In genomic region chr11:64481445-64481844, GRCm38 (mm10) we compare ENCODE assay signal across 25 mouse cellular contexts. TPM values are rescaled to one million over a fixed set of nuclear protein-coding genes. Genes with fewer than 3 reads are reported as not detected.
DNase-seq lines count a peak whose midpoint lies in the region; ATAC-seq and TF ChIP-seq lines count a peak whose summit lies in the region.
"Had no signal": no experiment of that assay in that cellular context is flagged by ENCODE, and none has a peak within 500 bp of the region (broad histone marks: within the 10 kb centered on the region; RNA-seq: fewer than 3 reads in every experiment).

No protein-coding gene starts in this region.

- H3K4me1 ChIP-seq in embryonic facial prominence, embryonic 14.5 days (ENCODE audit: control insufficient read depth, insufficient read depth, low read length): peaks cover 3% of the 10 kb centered on the region; the same call in 1 of the 2 replicates
- H3K4me1 ChIP-seq in embryonic facial prominence, embryonic 10.5 days: peaks cover 15% of the 10 kb centered on the region
- no peaks in the 10 kb centered on the region for H3K4me1 ChIP-seq in heart, embryonic 16.5 days (ENCODE audit: control insufficient read depth, insufficient read depth, low read length)
- H3K4me1 ChIP-seq in lung, embryonic 15.5 days: peaks cover 13% of the 10 kb centered on the region; the same call in 1 of the 2 replicates
- no peaks in the 10 kb centered on the region for H3K4me1 ChIP-seq in lung, adult 2 months (ENCODE audit: control insufficient read depth, insufficient read depth, low read length)

- no peak overlapping the region for H3K27ac ChIP-seq in embryonic facial prominence, embryonic 14.5 days (replicated peaks; ENCODE audit: low read depth, low read length)
- no peak overlapping the region for H3K27ac ChIP-seq in embryonic facial prominence, embryonic 10.5 days (replicated peaks)
- H3K27ac ChIP-seq in heart, embryonic 16.5 days (ENCODE audit: low read length): no peak overlapping the region
- H3K27ac ChIP-seq in lung, embryonic 15.5 days: 0 out of 2 replicates have a peak overlapping the region, but pooled peaks have one; percentile 16
- H3K27ac ChIP-seq: forebrain, embryonic 15.5 days; hindbrain, embryonic 12.5 days had no signal

- peak; percentile 17 for DNase-seq in embryonic facial prominence, embryonic 14.5 days (ENCODE audit: low spot score)
- DNase-seq in embryonic facial prominence, embryonic 10.5 days (ENCODE audit: low spot score): no peak
- DNase-seq in heart, adult 8-10 months (ENCODE audit: low spot score): no peak
- no peak for DNase-seq in lung, adult 2 months
- peak; percentile 30 for DNase-seq in lung, postnatal 36 days
- no peak for DNase-seq in kidney, postnatal 14 days
- DNase-seq: adrenal gland, postnatal 14 days; B cell, adult 2 months; cerebellum, adult 18-20 months; cerebellum, adult 9-11 months; cerebellum, postnatal 36 days; gastrocnemius, postnatal 10 days; heart, adult 18-20 months; heart, postnatal 4 days had no signal

- no peak for ATAC-seq in embryonic facial prominence, embryonic 14.5 days (ENCODE audit: low read depth)
- ATAC-seq in heart, embryonic 16.5 days (replicated peaks; ENCODE audit: extremely low read depth, insufficient read depth, low FRiP score): 0 out of 2 replicates have a peak, but pooled peaks have one; percentile 10
- ATAC-seq in lung, embryonic 15.5 days (ENCODE audit: borderline replicate concordance, extremely low read depth, low FRiP score, low TSS enrichment): no peak
- ATAC-seq: activated CD4-positive, CD25-positive, alpha-beta regulatory T cell, adult 4 months; CD4-positive, CD25-positive, alpha-beta regulatory T cell, adult 4 months; forebrain, embryonic 15.5 days; hindbrain, embryonic 16.5 days; inflammation-experienced regulatory T-cells, adult 6 months had no signal

- no peaks in the 10 kb centered on the region for H3K36me3 ChIP-seq in embryonic facial prominence, embryonic 14.5 days (ENCODE audit: control insufficient read depth, insufficient read depth, low read length)
- H3K36me3 ChIP-seq in embryonic facial prominence, embryonic 10.5 days (replicated peaks): no peaks in the 10 kb centered on the region
- H3K36me3 ChIP-seq in heart, embryonic 16.5 days (ENCODE audit: control insufficient read depth, insufficient read depth): no peaks in the 10 kb centered on the region
- H3K36me3 ChIP-seq in lung, embryonic 15.5 days: no peaks in the 10 kb centered on the region
- H3K36me3 ChIP-seq: forebrain, embryonic 15.5 days; hindbrain, embryonic 12.5 days had no signal

- WGBS in embryonic facial prominence, embryonic 14.5 days: 70% methylated on average over 3 of the region's 3 CpGs
- 92% methylated on average over 3 of the region's 3 CpGs for WGBS in embryonic facial prominence, embryonic 10.5 days
- WGBS in heart, embryonic 16.5 days: 45% methylated on average over 3 of the region's 3 CpGs
- WGBS in lung, embryonic 15.5 days: 33% methylated on average over 3 of the region's 3 CpGs
- WGBS in lung, adult 2 months: 48% methylated on average over 3 of the region's 3 CpGs

- no peak overlapping the region for H3K9ac ChIP-seq in embryonic facial prominence, embryonic 14.5 days (ENCODE audit: low read depth, low read length)
- H3K9ac ChIP-seq in heart, embryonic 16.5 days (ENCODE audit: low read length): no peak overlapping the region
- no peak overlapping the region for H3K9ac ChIP-seq in lung, embryonic 15.5 days
- H3K9ac ChIP-seq: forebrain, embryonic 15.5 days; hindbrain, embryonic 12.5 days had no signal

- TF ChIP-seq CTCF in lung, adult 2 months (IDR thresholded peaks at IDR 0.05; ENCODE audit: insufficient read depth, low read length): no peak

- TF ChIP-seq POLR2A in lung, adult 2 months (IDR thresholded peaks at IDR 0.05; ENCODE audit: borderline replicate concordance, extremely low read depth, low read depth, low read length): no peak

- no peaks in the 10 kb centered on the region for H3K27me3 ChIP-seq in embryonic facial prominence, embryonic 14.5 days (replicated peaks; ENCODE audit: control insufficient read depth, insufficient read depth, low read length)
- no peaks in the 10 kb centered on the region for H3K27me3 ChIP-seq in embryonic facial prominence, embryonic 10.5 days (replicated peaks; ENCODE audit: low read depth, poor library complexity, severe bottlenecking)
- H3K27me3 ChIP-seq in heart, embryonic 16.5 days (ENCODE audit: control insufficient read depth, insufficient read depth, low read length): 0 out of 2 replicates have a peak, but pooled peaks cover 3% of the 10 kb centered on the region
- H3K27me3 ChIP-seq in lung, embryonic 15.5 days: no peaks in the 10 kb centered on the region
- H3K27me3 ChIP-seq: forebrain, embryonic 15.5 days had no signal

- H3K4me3 ChIP-seq in embryonic facial prominence, embryonic 14.5 days (ENCODE audit: low read depth, low read length): no peak overlapping the region
- no peak overlapping the region for H3K4me3 ChIP-seq in embryonic facial prominence, embryonic 10.5 days
- H3K4me3 ChIP-seq in heart, embryonic 16.5 days (ENCODE audit: low read length): no peak overlapping the region
- H3K4me3 ChIP-seq in lung, embryonic 15.5 days: no peak overlapping the region
- no peak overlapping the region for H3K4me3 ChIP-seq in lung, adult 2 months (replicated peaks; ENCODE audit: extremely low read depth, low read depth, low read length)
- H3K4me3 ChIP-seq: forebrain, embryonic 15.5 days; hindbrain, embryonic 12.5 days had no signal

- H3K9me3 ChIP-seq in embryonic facial prominence, embryonic 14.5 days (ENCODE audit: control insufficient read depth, low read length): no peaks in the 10 kb centered on the region
- H3K9me3 ChIP-seq in embryonic facial prominence, embryonic 10.5 days: no peaks in the 10 kb centered on the region
- H3K9me3 ChIP-seq in heart, embryonic 16.5 days (replicated peaks; ENCODE audit: control insufficient read depth, low read length): no peaks in the 10 kb centered on the region
- no peaks in the 10 kb centered on the region for H3K9me3 ChIP-seq in lung, embryonic 15.5 days
- H3K9me3 ChIP-seq: forebrain, embryonic 15.5 days; hindbrain, embryonic 12.5 days had no signal

- no peak overlapping the region for H3K4me2 ChIP-seq in embryonic facial prominence, embryonic 14.5 days (ENCODE audit: low read depth, low read length)
- H3K4me2 ChIP-seq in heart, embryonic 16.5 days (ENCODE audit: low read depth, low read length): no peak overlapping the region
- H3K4me2 ChIP-seq in lung, embryonic 15.5 days: no peak overlapping the region
- H3K4me2 ChIP-seq: forebrain, embryonic 15.5 days; hindbrain, embryonic 12.5 days had no signal

RNA-seq across cellular contexts. Expression of gene F930015N05Rik, which starts 45.0 kb away (rescaled TPM):
- 0.95 and 1.8 TPM in 2 replicates for polyA plus RNA-seq in embryonic facial prominence, embryonic 14.5 days (2014; fragmentation: Nextera tagmentation; extraction: Ambion mirVana)
- polyA plus RNA-seq in embryonic facial prominence, embryonic 10.5 days (2016; fragmentation: Nextera tagmentation; extraction: Ambion mirVana): 1.6 and 2.2 TPM in 2 replicates
- 0.16 TPM in 1 of 2 replicates, not detected in the other for polyA plus RNA-seq in heart, embryonic 16.5 days (2015; fragmentation: Nextera tagmentation; extraction: Ambion mirVana)
- total RNA-seq in heart, adult 8-10 months (2022): under 1 TPM in 1 of 4 experiments, not detected in 3; 0.22 TPM
- 0.16 and 0.19 TPM in 2 replicates for polyA plus RNA-seq in lung, embryonic 15.5 days (2015; fragmentation: Nextera tagmentation; extraction: Ambion mirVana)
- polyA plus RNA-seq in lung, adult 2 months (2012; rRNA removed): 0.32 and 0.69 TPM in 2 replicates
- total RNA-seq: adrenal gland, adult 18-20 months; adrenal gland, postnatal 14 days; heart, adult 18-20 months; heart, postnatal 4 days; MEL had no signal
- polyA plus RNA-seq: activated CD4-positive, CD25-positive, alpha-beta regulatory T cell, adult 4 months; CD4-positive, CD25-positive, alpha-beta regulatory T cell, adult 4 months; heart, postnatal 0 days; inflammation-experienced regulatory T-cells, adult 6 months had no signal

RNA-seq across cellular contexts. Expression of gene Hs3st3a1, which starts 46.3 kb away (rescaled TPM):
- polyA plus RNA-seq in embryonic facial prominence, embryonic 14.5 days (2014; fragmentation: Nextera tagmentation; extraction: Ambion mirVana): 2.1 and 2.5 TPM in 2 replicates
- polyA plus RNA-seq in embryonic facial prominence, embryonic 10.5 days (2016; fragmentation: Nextera tagmentation; extraction: Ambion mirVana): 2.0 and 3.0 TPM in 2 replicates
- 0.11 and 0.25 TPM in 2 replicates for polyA plus RNA-seq in heart, embryonic 16.5 days (2015; fragmentation: Nextera tagmentation; extraction: Ambion mirVana)
- under 1 TPM; 0.19 to 0.44 (median 0.29) TPM for total RNA-seq in heart, adult 8-10 months (2022)
- polyA plus RNA-seq in lung, embryonic 15.5 days (2015; fragmentation: Nextera tagmentation; extraction: Ambion mirVana): 0.31 and 0.37 TPM in 2 replicates
- 0.84 and 1.5 TPM in 2 replicates for polyA plus RNA-seq in lung, adult 2 months (2012; rRNA removed)
- total RNA-seq: MEL had no signal
- polyA plus RNA-seq: activated CD4-positive, CD25-positive, alpha-beta regulatory T cell, adult 4 months; CD4-positive, CD25-positive, alpha-beta regulatory T cell, adult 4 months; inflammation-experienced regulatory T-cells, adult 6 months had no signal

Comparison
In these comparisons a context has a peak if more than half of its experiments do, and no peak if none do; other contexts are left out.
1. DNase-seq: peak in embryonic facial prominence, embryonic 14.5 days (single experiment) and lung, postnatal 36 days (single experiment); none in embryonic facial prominence, embryonic 10.5 days (single experiment), heart, adult 8-10 months (single experiment), lung, adult 2 months (single experiment) and kidney, postnatal 14 days (single experiment).